Mouse (Mus musculus): Measurements from ENCODE around the gene Zic1. TPM values are rescaled to one million over a fixed set of nuclear protein-coding genes. Genes with fewer than 3 reads are reported as not detected.
A peak's percentile ranks its signal among the peaks of the same experiment; 100 is the strongest.

Zic1 gene
- polyA plus RNA-seq, 1 experiment from 2014 or later = not detected

- Histone ChIP-seq H3K36me3 (ENCODE audit: control insufficient read depth, insufficient read depth, low read length) (no peaks in the 10 kb centered on the region), H3K27ac (replicated peaks in 1 of 2; ENCODE audit: control insufficient read depth in 1 of 2, insufficient read depth in 1 of 2, low read depth in 2 of 2, low read length in 2 of 2) (no peak overlapping the region), H3K4me3 (ENCODE audit: control insufficient read depth in 1 of 2, insufficient read depth in 1 of 2, low read depth in 1 of 2, low read length in 2 of 2) (peak overlapping the region; percentile 20 to 36), H3K27me3 (ENCODE audit: control insufficient read depth, insufficient read depth, low read length) (peaks cover 91% of the 10 kb centered on the region), H3K4me2 (ENCODE audit: low read length) (peak overlapping the region; percentile 60), H3K9me3 (ENCODE audit: control insufficient read depth, low read length) (no peaks in the 10 kb centered on the region), H3K4me1 (ENCODE audit: control insufficient read depth in 2 of 2, insufficient read depth in 2 of 2, low read length in 2 of 2) (peaks cover 2 to 15% of the 10 kb centered on the region in 2 experiments; a peak in 3 of 4 replicates), H3K9ac (ENCODE audit: low read length) (no peak overlapping the region)
- no peak for ATAC-seq (ENCODE audit: insufficient number of reproducible peaks, insufficient read depth, low FRiP score, low read depth)
- WGBS = under 1% methylated on average over 77 of the region's 77 CpGs
Observed at GRCm38 (mm10) chr9:91364127-91364970, 1.3 kb downstream of the Zic1 start.

- H3K9ac ChIP-seq (ENCODE audit: low read length) = no peak overlapping the region
- no peak overlapping the region for H3K4me3 ChIP-seq (ENCODE audit: control insufficient read depth in 1 of 2, insufficient read depth in 1 of 2, low read depth in 1 of 2, low read length in 2 of 2)
- H3K9me3 ChIP-seq (ENCODE audit: control insufficient read depth, low read length) = no peaks in the 10 kb centered on the region
- H3K27ac ChIP-seq (replicated peaks in 1 of 2; ENCODE audit: control insufficient read depth in 1 of 2, insufficient read depth in 1 of 2, low read depth in 2 of 2, low read length in 2 of 2) = no peak overlapping the region
- peaks cover 91% of the 10 kb centered on the region for H3K27me3 ChIP-seq (ENCODE audit: control insufficient read depth, insufficient read depth, low read length)
- H3K4me2 ChIP-seq (ENCODE audit: low read length) = no peak overlapping the region
- peaks cover 2 to 15% of the 10 kb centered on the region in 2 experiments; a peak in 3 of 4 replicates for H3K4me1 ChIP-seq (ENCODE audit: control insufficient read depth in 2 of 2, insufficient read depth in 2 of 2, low read length in 2 of 2)
- 4% methylated on average over 7 of the region's 7 CpGs for WGBS
- no peak for ATAC-seq (ENCODE audit: insufficient number of reproducible peaks, insufficient read depth, low FRiP score, low read depth)
- no peaks in the 10 kb centered on the region for H3K36me3 ChIP-seq (ENCODE audit: control insufficient read depth, insufficient read depth, low read length)
Observed at GRCm38 (mm10) chr9:91363814-91364126, 1.8 kb downstream of the Zic1 start.

GRCm38 (mm10) chr9:91363011-91363730 is 2.4 kb downstream of the Zic1 start:
- no peak for ATAC-seq (ENCODE audit: insufficient number of reproducible peaks, insufficient read depth, low FRiP score, low read depth)
- no peak overlapping the region for H3K27ac ChIP-seq (replicated peaks in 1 of 2; ENCODE audit: control insufficient read depth in 1 of 2, insufficient read depth in 1 of 2, low read depth in 2 of 2, low read length in 2 of 2)
- no peaks in the 10 kb centered on the region for H3K9me3 ChIP-seq (ENCODE audit: control insufficient read depth, low read length)
- H3K4me2 ChIP-seq (ENCODE audit: low read length) = no peak overlapping the region
- H3K36me3 ChIP-seq (ENCODE audit: control insufficient read depth, insufficient read depth, low read length) = no peaks in the 10 kb centered on the region
- H3K9ac ChIP-seq (ENCODE audit: low read length) = no peak overlapping the region
- H3K27me3 ChIP-seq (ENCODE audit: control insufficient read depth, insufficient read depth, low read length) = peaks cover 88% of the 10 kb centered on the region
- peaks cover 2 to 15% of the 10 kb centered on the region in 2 experiments; a peak in 3 of 4 replicates for H3K4me1 ChIP-seq (ENCODE audit: control insufficient read depth in 2 of 2, insufficient read depth in 2 of 2, low read length in 2 of 2)
- H3K4me3 ChIP-seq (ENCODE audit: control insufficient read depth in 1 of 2, insufficient read depth in 1 of 2, low read depth in 1 of 2, low read length in 2 of 2) = no peak overlapping the region
- 5% methylated on average over 14 of the region's 14 CpGs for WGBS

GRCm38 (mm10) chr9:91361856-91362601 is 3.6 kb downstream of the Zic1 start, which contains the start of gene Zic4:
Zic4 (plus strand) TSS chr9:91362413.
- Histone ChIP-seq H3K27ac (replicated peaks in 1 of 2; ENCODE audit: control insufficient read depth in 1 of 2, insufficient read depth in 1 of 2, low read depth in 2 of 2, low read length in 2 of 2) (no peak within 1 kb of the TSS), H3K27me3 (ENCODE audit: control insufficient read depth, insufficient read depth, low read length) (peaks cover 89% of the 10 kb centered on the region), H3K9ac (ENCODE audit: low read length) (no peak within 1 kb of the TSS), H3K36me3 (ENCODE audit: control insufficient read depth, insufficient read depth, low read length) (no peaks in the 10 kb centered on the region), H3K9me3 (ENCODE audit: control insufficient read depth, low read length) (no peaks in the 10 kb centered on the region), H3K4me2 (ENCODE audit: low read length) (peak within 1 kb of the TSS; percentile 61), H3K4me1 (ENCODE audit: control insufficient read depth in 2 of 2, insufficient read depth in 2 of 2, low read length in 2 of 2) (peaks cover 2 to 15% of the 10 kb centered on the region in 2 experiments; a peak in 3 of 4 replicates), H3K4me3 (ENCODE audit: control insufficient read depth in 1 of 2, insufficient read depth in 1 of 2, low read depth in 1 of 2, low read length in 2 of 2) (peak within 1 kb of the TSS; percentile 41 to 44)
- under 1% methylated on average over 45 of the region's 45 CpGs for WGBS
- no peak for ATAC-seq (ENCODE audit: insufficient number of reproducible peaks, insufficient read depth, low FRiP score, low read depth)

GRCm38 (mm10) chr9:91361033-91361855 is 4.4 kb downstream of the Zic1 start:
- Histone ChIP-seq H3K9me3 (ENCODE audit: control insufficient read depth, low read length) (no peaks in the 10 kb centered on the region), H3K9ac (ENCODE audit: low read length) (no peak overlapping the region), H3K27ac (replicated peaks in 1 of 2; ENCODE audit: control insufficient read depth in 1 of 2, insufficient read depth in 1 of 2, low read depth in 2 of 2, low read length in 2 of 2) (no peak overlapping the region), H3K27me3 (ENCODE audit: control insufficient read depth, insufficient read depth, low read length) (peaks cover 91% of the 10 kb centered on the region), H3K4me1 (ENCODE audit: control insufficient read depth in 2 of 2, insufficient read depth in 2 of 2, low read length in 2 of 2) (peaks cover 2 to 15% of the 10 kb centered on the region in 2 experiments; a peak in 3 of 4 replicates), H3K4me3 (ENCODE audit: control insufficient read depth in 1 of 2, insufficient read depth in 1 of 2, low read depth in 1 of 2, low read length in 2 of 2) (peak overlapping the region in 1 of 2 experiments; percentile 41; a peak in 2 of 4 replicates), H3K4me2 (ENCODE audit: low read length) (peak overlapping the region; percentile 61), H3K36me3 (ENCODE audit: control insufficient read depth, insufficient read depth, low read length) (no peaks in the 10 kb centered on the region)
- 2% methylated on average over 35 of the region's 35 CpGs for WGBS
- no peak for ATAC-seq (ENCODE audit: insufficient number of reproducible peaks, insufficient read depth, low FRiP score, low read depth)

GRCm38 (mm10) chr9:91360151-91361032 is 5.2 kb downstream of the Zic1 start:
- no peaks in the 10 kb centered on the region for H3K36me3 ChIP-seq (ENCODE audit: control insufficient read depth, insufficient read depth, low read length)
- 5% methylated on average over 21 of the region's 21 CpGs for WGBS
- ATAC-seq (ENCODE audit: insufficient number of reproducible peaks, insufficient read depth, low FRiP score, low read depth) = no peak

More at GRCm38 (mm10) chr9:91360151-91361032, 5.2 kb downstream of the Zic1 start:
- H3K27ac ChIP-seq (replicated peaks in 1 of 2; ENCODE audit: control insufficient read depth in 1 of 2, insufficient read depth in 1 of 2, low read depth in 2 of 2, low read length in 2 of 2) = no peak overlapping the region
- no peak overlapping the region for H3K4me3 ChIP-seq (ENCODE audit: control insufficient read depth in 1 of 2, insufficient read depth in 1 of 2, low read depth in 1 of 2, low read length in 2 of 2)
- H3K4me1 ChIP-seq (ENCODE audit: control insufficient read depth in 2 of 2, insufficient read depth in 2 of 2, low read length in 2 of 2) = peaks cover 2 to 20% of the 10 kb centered on the region in 2 experiments; a peak in 3 of 4 replicates
- H3K9ac ChIP-seq (ENCODE audit: low read length) = no peak overlapping the region
- peaks cover 93% of the 10 kb centered on the region for H3K27me3 ChIP-seq (ENCODE audit: control insufficient read depth, insufficient read depth, low read length)
- no peak overlapping the region for H3K4me2 ChIP-seq (ENCODE audit: low read length)
- H3K9me3 ChIP-seq (ENCODE audit: control insufficient read depth, low read length) = no peaks in the 10 kb centered on the region

Measured in heart, embryonic 14.5 days (tissue).